Mouse (Mus musculus) small intestine, adult 2 months (tissue): Measurements from ENCODE around the gene Slc41a3. TPM values are rescaled to one million over a fixed set of nuclear protein-coding genes. Genes with fewer than 3 reads are reported as not detected.

Source experiments
- H3K27ac ChIP-seq: fragments of 200-500 bp; 2 replicates; pipeline ENCODE4 v1.5.1; 2012; ENCODE audit warnings: low read depth, low read length, control low read depth, inconsistent platforms; ENCODE audit not compliant: insufficient read depth
- H3K27me3 ChIP-seq: fragments of 200-500 bp; 2 replicates; pipeline ENCODE4 v1.6.1; 2012; ENCODE audit warnings: mild to moderate bottlenecking, moderate library complexity, low read length, inconsistent platforms; ENCODE audit not compliant: control insufficient read depth, insufficient read depth
- H3K36me3 ChIP-seq: fragments of 200-500 bp; 2 replicates; pipeline ENCODE4 v1.6.1; 2012; ENCODE audit warnings: mild to moderate bottlenecking, low read length, control low read depth, inconsistent platforms; ENCODE audit not compliant: control insufficient read depth, insufficient read depth
- H3K4me1 ChIP-seq: fragments of 200-500 bp; 2 replicates; pipeline ENCODE4 v1.6.1; 2012; ENCODE audit warnings: low read length, inconsistent platforms, mixed read lengths; ENCODE audit not compliant: control insufficient read depth, insufficient read depth, insufficient read length
- H3K4me3 ChIP-seq: fragments of 200-500 bp; 2 replicates; pipeline ENCODE4 v1.5.1; 2012; ENCODE audit warnings: low read depth, mild to moderate bottlenecking, control low read depth, inconsistent platforms, low read length, moderate library complexity
- CTCF ChIP-seq: fragments of 200-500 bp; IDR thresholded peaks from 2 replicates; pipeline ENCODE4 v1.5.1; 2012; ENCODE audit warnings: low read depth, mild to moderate bottlenecking, control low read depth, inconsistent platforms, low read length, moderate library complexity, mixed read lengths; ENCODE audit not compliant: insufficient replicate concordance, insufficient read length; ENCODE audit errors: extremely low read depth
- POLR2A ChIP-seq: fragments of 200-500 bp; IDR thresholded peaks from 2 replicates; pipeline ENCODE4 v1.6.1; 2012; ENCODE audit warnings: low read depth, mild to moderate bottlenecking, control low read depth, inconsistent platforms, low read length, moderate library complexity
- WGBS: fragments of 180-500 bp; shearing (Covaris S2); methylation state at CpG from one replicate; pipeline ENCODE4 v1.1.7; 2018; 5-methylcytosine and 5-hydroxymethylcytosine counted together
- polyA plus RNA-seq: library from polyadenylated mRNA; depleted of rRNA; stranded (reverse); fragments of >200 nt; gene quantifications from 2 replicates; pipeline ENCODE4 v1.2.3, GENCODE M21; 2012

Slc41a3 gene
- polyA plus RNA-seq, 1 experiment: 10.7 TPM

- H3K4me3 ChIP-seq: no peak overlapping the region
- H3K27ac ChIP-seq: no peak overlapping the region
- 0 out of 2 replicates have a peak, but pooled peaks cover 2% of the 10 kb centered on the region for H3K4me1 ChIP-seq
- WGBS: 89% methylated on average over 6 of the region's 6 CpGs
- no peak for TF ChIP-seq POLR2A
- no peak for TF ChIP-seq CTCF
- peaks cover 28% of the 10 kb centered on the region for H3K36me3 ChIP-seq
- H3K27me3 ChIP-seq: no peaks in the 10 kb centered on the region
Measured at GRCm38 (mm10) chr6:90598197-90598596, 6.3 kb upstream of the Slc41a3 start.

GRCm38 (mm10) chr6:90600351-90600750 lies 4.2 kb upstream of the Slc41a3 start:
- no peak for TF ChIP-seq CTCF
- TF ChIP-seq POLR2A: no peak
- no peaks in the 10 kb centered on the region for H3K27me3 ChIP-seq
- H3K4me3 ChIP-seq: no peak overlapping the region
- 66% methylated on average over 4 of the region's 4 CpGs for WGBS
- no peak overlapping the region for H3K27ac ChIP-seq
- H3K4me1 ChIP-seq: peaks cover 12% of the 10 kb centered on the region; the same call in 1 of the 2 replicates
- peaks cover 13% of the 10 kb centered on the region for H3K36me3 ChIP-seq

GRCm38 (mm10) chr6:90601736-90602135 lies 2.8 kb upstream of the Slc41a3 start:
- peaks cover 6% of the 10 kb centered on the region for H3K36me3 ChIP-seq
- H3K4me1 ChIP-seq: peaks cover 14% of the 10 kb centered on the region
- no peak overlapping the region for H3K27ac ChIP-seq
- TF ChIP-seq POLR2A: no peak
- TF ChIP-seq CTCF: no peak
- WGBS: 75% methylated on average over 7 of the region's 7 CpGs
- no peak overlapping the region for H3K4me3 ChIP-seq
- H3K27me3 ChIP-seq: no peaks in the 10 kb centered on the region

- Histone ChIP-seq H3K4me1 (peaks cover 14% of the 10 kb centered on the region), H3K4me3 (no peak overlapping the region), H3K36me3 (peaks cover 3% of the 10 kb centered on the region; the same call in 1 of the 2 replicates), H3K27me3 (no peaks in the 10 kb centered on the region), H3K27ac (no peak overlapping the region)
- WGBS: 77% methylated on average over 3 of the region's 3 CpGs
- TF ChIP-seq POLR2A (no peak), CTCF (no peak)
Measured at GRCm38 (mm10) chr6:90602304-90602703, 2.2 kb upstream of the Slc41a3 start.

GRCm38 (mm10) chr6:90603126-90603525 lies 1.4 kb upstream of the Slc41a3 start:
- no peak overlapping the region for H3K4me3 ChIP-seq
- H3K27ac ChIP-seq: no peak overlapping the region
- H3K36me3 ChIP-seq: peaks cover 3% of the 10 kb centered on the region; the same call in 1 of the 2 replicates
- H3K4me1 ChIP-seq: peaks cover 14% of the 10 kb centered on the region
- TF ChIP-seq POLR2A (no peak), CTCF (no peak)
- no peaks in the 10 kb centered on the region for H3K27me3 ChIP-seq
- 77% methylated on average over 7 of the region's 7 CpGs for WGBS

- Histone ChIP-seq H3K4me3 (no peak overlapping the region), H3K36me3 (no peaks in the 10 kb centered on the region), H3K27ac (no peak overlapping the region), H3K4me1 (peaks cover 14% of the 10 kb centered on the region), H3K27me3 (no peaks in the 10 kb centered on the region)
- no peak for TF ChIP-seq CTCF
- 63% methylated on average over 3 of the region's 3 CpGs for WGBS
Measured at GRCm38 (mm10) chr6:90604130-90604529, 395 bp upstream of the Slc41a3 start.

- H3K27me3 ChIP-seq: no peaks in the 10 kb centered on the region
- 38% methylated on average over 5 of the region's 5 CpGs for WGBS
- TF ChIP-seq POLR2A: no peak
- no peak for TF ChIP-seq CTCF
Measured at GRCm38 (mm10) chr6:90605298-90605665, 757 bp downstream of the Slc41a3 start.

More at GRCm38 (mm10) chr6:90605298-90605665, 757 bp downstream of the Slc41a3 start:
- no peaks in the 10 kb centered on the region for H3K36me3 ChIP-seq
- H3K4me3 ChIP-seq: peak overlapping the region; percentile 96
- no peak overlapping the region for H3K27ac ChIP-seq
- peaks cover 14% of the 10 kb centered on the region for H3K4me1 ChIP-seq
